Mouse (Mus musculus): ENCODE measurements around the gene Cacna1d. TPM values are rescaled to one million over a fixed set of nuclear protein-coding genes. Genes with fewer than 3 reads are reported as not detected.
A peak's percentile ranks its signal among the peaks of the same experiment; 100 is the strongest.

Gene Cacna1d
- total and polyA plus RNA-seq, 2 experiments from 2014 or later: 6.1 to 27.6 TPM

DNA sequence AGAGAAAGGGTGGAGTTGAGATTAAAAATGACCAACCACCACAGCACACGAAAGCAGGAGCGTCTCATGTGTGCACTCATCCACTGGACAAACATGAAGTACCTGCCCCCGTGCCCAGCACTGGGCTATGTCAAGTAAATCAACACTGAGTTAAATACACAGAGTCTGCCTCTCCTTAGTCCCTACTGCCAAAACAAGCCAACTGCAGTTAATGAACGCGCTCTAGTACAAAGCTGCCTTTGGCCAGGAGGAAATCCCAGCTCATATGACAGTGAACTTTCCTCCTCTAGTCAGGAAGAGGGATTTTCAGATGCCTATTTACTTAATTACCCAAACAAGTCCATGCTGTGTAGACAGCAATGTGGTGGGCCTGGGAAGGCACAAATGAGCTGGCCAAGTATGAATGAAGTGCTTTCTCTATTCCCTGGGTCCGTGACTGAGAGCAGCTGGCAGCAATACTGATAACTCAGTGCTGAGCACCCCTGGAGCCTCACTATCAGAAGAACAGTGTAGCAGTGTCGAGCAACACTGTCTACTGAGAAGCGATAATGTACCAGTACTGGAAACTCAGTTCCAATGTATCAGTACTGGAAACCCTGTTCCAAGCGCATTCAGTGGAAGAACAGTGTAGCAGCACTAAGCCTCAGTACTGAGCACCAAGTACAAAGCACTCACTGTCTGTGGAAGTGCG lies 229.5 kb downstream of the Cacna1d start:
- H3K27me3 ChIP-seq (ENCODE audit: insufficient read depth, low read length): no peaks in the 10 kb centered on the region
- H3K9ac ChIP-seq (replicated peaks; ENCODE audit: low read length): no peak overlapping the region
- H3K36me3 ChIP-seq (ENCODE audit: insufficient read depth, low read length): no peaks in the 10 kb centered on the region
- H3K9me3 ChIP-seq (ENCODE audit: low read length): no peaks in the 10 kb centered on the region
- no peak overlapping the region for H3K4me2 ChIP-seq (ENCODE audit: low read depth, low read length)
- TF ChIP-seq CTCF (IDR thresholded peaks at IDR 0.05; ENCODE audit: low read depth): no peak
- H3K4me1 ChIP-seq (ENCODE audit: insufficient read depth, low read length): no peaks in the 10 kb centered on the region
- no peak overlapping the region for H3K4me3 ChIP-seq (ENCODE audit: low read length)
- H3K27ac ChIP-seq: no peak overlapping the region
- no peak for DNase-seq (ENCODE audit: low spot score)
- ATAC-seq: no peak
- 78% methylated on average over 10 of the region's 10 CpGs for WGBS

DNA sequence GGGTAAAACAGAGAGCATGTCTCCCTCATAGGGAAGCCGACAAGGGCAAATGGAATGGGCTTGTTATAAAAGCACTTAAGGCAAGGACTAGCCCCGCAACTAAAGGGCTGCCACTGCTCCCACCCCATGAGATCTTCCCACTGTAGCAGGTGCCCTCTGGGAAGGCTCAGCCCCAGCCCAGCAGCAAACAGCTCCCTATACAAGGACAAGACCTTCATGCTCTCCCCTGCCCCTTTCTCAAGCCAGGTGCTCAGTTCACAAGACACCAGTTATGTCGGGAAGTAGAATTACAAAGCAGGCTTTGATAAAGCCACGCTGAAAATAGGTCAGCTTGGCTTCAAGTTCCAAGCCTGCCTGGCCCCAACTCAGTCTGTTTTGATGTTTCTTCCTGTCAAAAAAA lies 233.6 kb downstream of the Cacna1d start:
- DNase-seq (ENCODE audit: low spot score) (no peak), ATAC-seq (no peak)
- H3K9ac ChIP-seq (replicated peaks; ENCODE audit: low read length): 0 out of 2 replicates have a peak overlapping the region, but pooled peaks have one; percentile 15
- H3K9me3 ChIP-seq (ENCODE audit: low read length): no peaks in the 10 kb centered on the region
- H3K27me3 ChIP-seq (ENCODE audit: insufficient read depth, low read length): no peaks in the 10 kb centered on the region
- peaks cover 12% of the 10 kb centered on the region; the same call in 1 of the 2 replicates for H3K4me1 ChIP-seq (ENCODE audit: insufficient read depth, low read length)
- H3K36me3 ChIP-seq (ENCODE audit: insufficient read depth, low read length): no peaks in the 10 kb centered on the region
- 70% methylated on average over 4 of the region's 4 CpGs for WGBS
- H3K4me2 ChIP-seq (ENCODE audit: low read depth, low read length): no peak overlapping the region
- H3K27ac ChIP-seq: no peak overlapping the region
- TF ChIP-seq CTCF (IDR thresholded peaks at IDR 0.05; ENCODE audit: low read depth): no peak
- no peak overlapping the region for H3K4me3 ChIP-seq (ENCODE audit: low read length)

DNA sequence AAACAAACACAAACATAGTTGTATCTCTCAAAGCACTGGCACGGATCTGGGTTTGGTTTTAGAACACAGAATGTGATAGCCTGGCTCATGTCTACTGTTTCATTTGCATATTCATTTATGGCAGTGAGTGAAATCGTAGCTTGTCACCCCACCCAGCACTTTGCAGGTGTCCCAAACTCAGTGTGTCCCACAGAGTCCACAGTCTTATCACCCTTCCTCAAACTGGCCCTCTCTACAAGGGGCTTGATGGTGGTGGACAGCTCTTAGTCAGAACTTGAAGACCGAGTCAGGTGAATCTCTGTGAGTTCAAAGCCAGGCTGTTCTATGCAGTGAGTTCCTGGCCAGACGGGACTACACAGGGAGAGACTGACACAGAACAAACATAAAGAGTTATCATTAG lies 234.8 kb downstream of the Cacna1d start:
- no peaks in the 10 kb centered on the region for H3K36me3 ChIP-seq (ENCODE audit: insufficient read depth, low read length)
- no peak overlapping the region for H3K4me3 ChIP-seq (ENCODE audit: low read length)
- no peak overlapping the region for H3K27ac ChIP-seq
- H3K9me3 ChIP-seq (ENCODE audit: low read length): no peaks in the 10 kb centered on the region
- no peaks in the 10 kb centered on the region for H3K27me3 ChIP-seq (ENCODE audit: insufficient read depth, low read length)
- no peak overlapping the region for H3K9ac ChIP-seq (replicated peaks; ENCODE audit: low read length)
- ATAC-seq: no peak
- no peak for TF ChIP-seq CTCF (IDR thresholded peaks at IDR 0.05; ENCODE audit: low read depth)
- H3K4me1 ChIP-seq (ENCODE audit: insufficient read depth, low read length): peaks cover 12% of the 10 kb centered on the region; the same call in 1 of the 2 replicates
- H3K4me2 ChIP-seq (ENCODE audit: low read depth, low read length): no peak overlapping the region
- WGBS: 73% methylated on average over 4 of the region's 4 CpGs
- DNase-seq (ENCODE audit: low spot score): no peak

DNA sequence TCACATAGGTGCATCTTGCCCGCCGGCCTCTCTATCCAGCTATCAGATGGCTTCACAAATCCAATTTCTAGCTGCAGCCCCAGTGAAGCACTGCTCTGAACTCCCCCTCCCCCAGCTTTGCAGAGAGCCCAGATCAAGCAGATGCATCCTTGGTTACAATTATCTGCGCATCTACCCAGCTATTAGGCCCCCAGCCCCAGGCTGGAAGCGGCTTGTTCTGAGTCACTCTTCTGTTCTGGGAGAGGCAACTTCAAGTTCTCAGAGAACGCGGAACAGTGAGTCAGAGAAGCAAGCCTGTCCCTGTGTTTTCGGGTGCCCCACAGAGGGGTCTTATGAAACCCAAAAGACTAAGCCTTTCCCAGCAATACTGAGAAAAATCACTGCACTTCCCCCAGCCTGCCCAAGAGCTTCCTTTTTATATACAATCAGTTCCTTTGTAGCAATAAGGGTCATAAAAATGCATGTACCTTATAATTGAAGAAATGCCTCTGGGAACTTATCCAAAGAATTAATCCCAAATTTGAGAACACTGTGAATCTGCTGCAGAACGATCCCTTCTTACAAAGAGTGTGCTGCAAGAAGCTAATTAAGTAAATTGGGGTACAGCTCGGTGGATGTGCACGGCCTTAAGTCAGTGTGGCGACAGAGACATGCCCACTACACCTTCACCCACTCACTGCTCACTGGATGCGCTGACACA lies 235.4 kb downstream of the Cacna1d start:
- H3K4me3 ChIP-seq (ENCODE audit: low read length): no peak overlapping the region
- no peak overlapping the region for H3K9ac ChIP-seq (replicated peaks; ENCODE audit: low read length)
- no peaks in the 10 kb centered on the region for H3K36me3 ChIP-seq (ENCODE audit: insufficient read depth, low read length)
- ATAC-seq (0 out of 2 replicates have a peak, but pooled peaks have one; percentile 53), DNase-seq (ENCODE audit: low spot score) (peak; percentile 49)
- H3K27me3 ChIP-seq (ENCODE audit: insufficient read depth, low read length): no peaks in the 10 kb centered on the region
- no peaks in the 10 kb centered on the region for H3K9me3 ChIP-seq (ENCODE audit: low read length)
- H3K4me1 ChIP-seq (ENCODE audit: insufficient read depth, low read length): peaks cover 12% of the 10 kb centered on the region; the same call in 1 of the 2 replicates
- TF ChIP-seq CTCF (IDR thresholded peaks at IDR 0.05; ENCODE audit: low read depth): no peak
- 54% methylated on average over 12 of the region's 12 CpGs for WGBS
- H3K4me2 ChIP-seq (ENCODE audit: low read depth, low read length): no peak overlapping the region
- H3K27ac ChIP-seq: no peak overlapping the region; the same call in 1 of the 2 replicates

DNA sequence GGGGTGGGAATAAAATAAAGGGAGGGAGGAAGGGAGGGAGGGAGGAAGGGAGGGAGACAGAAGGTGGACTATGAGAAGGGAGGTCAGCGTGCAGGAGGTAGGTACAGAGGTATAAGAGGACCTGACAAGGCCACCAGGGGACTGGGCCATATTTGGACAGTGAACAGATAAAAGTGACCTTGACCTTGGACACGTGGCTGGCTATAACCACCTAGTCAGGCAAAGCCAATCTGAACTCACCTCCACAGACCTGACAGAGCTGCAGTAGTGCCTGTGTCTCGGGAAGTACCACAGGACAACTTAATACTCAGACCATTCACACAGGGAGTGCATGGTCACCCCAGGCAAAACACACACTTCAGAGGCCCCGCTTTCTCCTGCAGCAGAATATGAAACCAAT lies 236.5 kb downstream of the Cacna1d start:
- no peaks in the 10 kb centered on the region for H3K9me3 ChIP-seq (ENCODE audit: low read length)
- no peaks in the 10 kb centered on the region for H3K27me3 ChIP-seq (ENCODE audit: insufficient read depth, low read length)
- DNase-seq (ENCODE audit: low spot score) (no peak), ATAC-seq (no peak)
- no peak overlapping the region for H3K9ac ChIP-seq (replicated peaks; ENCODE audit: low read length)
- TF ChIP-seq CTCF (IDR thresholded peaks at IDR 0.05; ENCODE audit: low read depth): no peak
- no peak overlapping the region for H3K4me3 ChIP-seq (ENCODE audit: low read length)
- peaks cover 12% of the 10 kb centered on the region; the same call in 1 of the 2 replicates for H3K4me1 ChIP-seq (ENCODE audit: insufficient read depth, low read length)
- no peaks in the 10 kb centered on the region for H3K36me3 ChIP-seq (ENCODE audit: insufficient read depth, low read length)
- WGBS: 80% methylated on average over 4 of the region's 4 CpGs
- no peak overlapping the region for H3K27ac ChIP-seq
- no peak overlapping the region for H3K4me2 ChIP-seq (ENCODE audit: low read depth, low read length)

DNA sequence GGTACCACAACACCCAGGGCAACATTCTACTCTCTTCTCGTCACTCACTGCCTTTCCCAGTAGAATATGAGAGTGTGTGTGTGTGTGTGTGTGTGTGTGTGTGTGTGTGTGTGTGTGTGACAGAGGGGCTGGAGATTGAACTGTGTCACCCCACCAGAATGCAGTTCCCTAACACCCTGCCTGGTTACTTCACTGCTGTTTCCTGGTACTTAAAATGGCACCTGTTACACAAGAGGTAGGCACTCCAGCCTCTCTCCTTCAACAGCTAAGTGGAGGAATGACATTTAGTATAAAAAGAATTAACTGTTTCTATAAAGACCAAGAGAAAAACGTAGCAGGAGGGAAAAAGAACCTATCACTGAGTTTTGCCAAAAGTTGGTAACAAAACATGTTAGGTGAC lies 238.4 kb downstream of the Cacna1d start:
- no peak for ATAC-seq

More for the DNA sequence above, 238.4 kb downstream of the Cacna1d start:
- Histone ChIP-seq H3K27ac (no peak overlapping the region), H3K27me3 (ENCODE audit: insufficient read depth, low read length) (no peaks in the 10 kb centered on the region), H3K4me3 (ENCODE audit: low read length) (no peak overlapping the region), H3K9ac (replicated peaks; ENCODE audit: low read length) (no peak overlapping the region), H3K9me3 (ENCODE audit: low read length) (no peaks in the 10 kb centered on the region), H3K4me1 (ENCODE audit: insufficient read depth, low read length) (peaks cover 16% of the 10 kb centered on the region; the same call in 1 of the 2 replicates), H3K4me2 (ENCODE audit: low read depth, low read length) (no peak overlapping the region), H3K36me3 (ENCODE audit: insufficient read depth, low read length) (no peaks in the 10 kb centered on the region)
- TF ChIP-seq CTCF (IDR thresholded peaks at IDR 0.05; ENCODE audit: low read depth): no peak
- DNase-seq (ENCODE audit: low spot score): no peak
- WGBS: 82% methylated on average over 2 of the region's 2 CpGs

Measured in hindbrain, postnatal 0 days (tissue).